Mouse (Mus musculus): ENCODE results near the gene Sdr42e1. TPM values are rescaled to one million over a fixed set of nuclear protein-coding genes. Genes with fewer than 3 reads are reported as not detected.

Gene Sdr42e1
- polyA plus RNA-seq, 1 experiment: 2.1 TPM

DNA sequence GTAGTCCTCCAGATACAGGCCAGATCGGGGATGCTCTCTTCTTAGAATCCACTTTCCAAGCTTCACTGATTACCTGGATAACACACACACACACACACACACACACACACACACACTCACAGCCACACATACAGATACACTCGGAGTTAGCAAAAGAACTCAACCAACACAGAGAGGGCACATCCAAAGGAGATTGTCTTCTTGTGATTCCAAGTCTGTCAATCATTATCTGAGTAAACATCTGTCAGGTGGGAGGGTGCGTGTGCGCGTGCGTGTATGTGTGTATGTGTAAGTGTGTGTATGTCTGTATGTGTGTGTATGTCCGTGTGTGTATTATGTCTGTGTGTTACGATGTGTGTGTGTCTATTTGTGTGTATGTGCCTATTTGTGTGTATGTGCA lies 27.8 kb upstream of the Sdr42e1 start:
- TF ChIP-seq CTCF (IDR thresholded peaks at IDR 0.05; ENCODE audit: control insufficient read depth, insufficient read depth, low read length) (no peak), POLR2A (IDR thresholded peaks at IDR 0.05; ENCODE audit: borderline replicate concordance, control insufficient read depth, low read depth, low read length) (no peak)
- WGBS: 82% methylated on average over 8 of the region's 8 CpGs
- Histone ChIP-seq H3K4me3 (replicated peaks; ENCODE audit: control insufficient read depth, low read depth, low read length) (no peak overlapping the region), H3K27ac (ENCODE audit: control insufficient read depth, insufficient read depth, low read depth, low read length, poor library complexity) (no peak overlapping the region), H3K4me1 (ENCODE audit: control insufficient read depth, insufficient read depth, low read length) (peaks cover 1% of the 10 kb centered on the region; the same call in 1 of the 2 replicates)

DNA sequence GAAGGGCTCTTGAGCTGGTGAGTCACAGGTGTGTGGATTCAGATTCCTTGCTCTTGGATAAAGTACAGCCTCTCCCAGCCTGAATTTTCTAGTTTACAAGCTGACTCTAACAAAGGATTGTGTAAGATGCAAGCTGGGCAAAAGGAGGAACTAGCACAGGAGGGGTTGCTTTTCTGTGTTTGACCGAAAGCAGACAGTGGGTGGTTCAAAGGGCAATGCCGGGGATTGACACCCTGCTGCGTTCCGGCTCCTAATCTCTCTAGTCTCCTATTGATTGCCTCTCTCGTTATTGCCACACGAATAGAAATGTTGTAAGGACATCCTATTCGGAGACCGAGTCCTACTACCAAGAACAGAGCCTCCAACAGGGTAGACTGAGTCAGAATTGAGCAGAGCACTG lies 27.2 kb upstream of the Sdr42e1 start:
- TF ChIP-seq CTCF (IDR thresholded peaks at IDR 0.05; ENCODE audit: control insufficient read depth, insufficient read depth, low read length): no peak
- TF ChIP-seq POLR2A (IDR thresholded peaks at IDR 0.05; ENCODE audit: borderline replicate concordance, control insufficient read depth, low read depth, low read length): no peak
- H3K4me1 ChIP-seq (ENCODE audit: control insufficient read depth, insufficient read depth, low read length): peaks cover 1% of the 10 kb centered on the region; the same call in 1 of the 2 replicates
- WGBS: 30% methylated on average over 8 of the region's 8 CpGs
- H3K27ac ChIP-seq (ENCODE audit: control insufficient read depth, insufficient read depth, low read depth, low read length, poor library complexity): no peak overlapping the region
- H3K4me3 ChIP-seq (replicated peaks; ENCODE audit: control insufficient read depth, low read depth, low read length): no peak overlapping the region

- TF ChIP-seq CTCF (IDR thresholded peaks at IDR 0.05; ENCODE audit: control insufficient read depth, insufficient read depth, low read length) (peak; percentile 61), POLR2A (IDR thresholded peaks at IDR 0.05; ENCODE audit: borderline replicate concordance, control insufficient read depth, low read depth, low read length) (no peak)
- WGBS: 28% methylated on average over 5 of the region's 5 CpGs
- H3K4me3 ChIP-seq (replicated peaks; ENCODE audit: control insufficient read depth, low read depth, low read length): no peak overlapping the region
- H3K4me1 ChIP-seq (ENCODE audit: control insufficient read depth, insufficient read depth, low read length): peaks cover 1% of the 10 kb centered on the region; the same call in 1 of the 2 replicates
- no peak overlapping the region for H3K27ac ChIP-seq (ENCODE audit: control insufficient read depth, insufficient read depth, low read depth, low read length, poor library complexity)
These were observed 23.8 kb upstream of the Sdr42e1 start for GRCm38 (mm10) chr8:117697248-117697647.

- TF ChIP-seq CTCF (IDR thresholded peaks at IDR 0.05; ENCODE audit: control insufficient read depth, insufficient read depth, low read length) (no peak), POLR2A (IDR thresholded peaks at IDR 0.05; ENCODE audit: borderline replicate concordance, control insufficient read depth, low read depth, low read length) (no peak)
- Histone ChIP-seq H3K27ac (ENCODE audit: control insufficient read depth, insufficient read depth, low read depth, low read length, poor library complexity) (no peak overlapping the region), H3K4me1 (ENCODE audit: control insufficient read depth, insufficient read depth, low read length) (no peaks in the 10 kb centered on the region; the same call in 1 of the 2 replicates), H3K4me3 (replicated peaks; ENCODE audit: control insufficient read depth, low read depth, low read length) (no peak overlapping the region)
- WGBS: 72% methylated on average over 1 of the region's 1 CpGs
These were observed 22.1 kb upstream of the Sdr42e1 start for GRCm38 (mm10) chr8:117695636-117696035.

- WGBS: 65% methylated on average over 4 of the region's 4 CpGs
- H3K27ac ChIP-seq (ENCODE audit: control insufficient read depth, insufficient read depth, low read depth, low read length, poor library complexity): no peak overlapping the region
- TF ChIP-seq POLR2A (IDR thresholded peaks at IDR 0.05; ENCODE audit: borderline replicate concordance, control insufficient read depth, low read depth, low read length) (no peak), CTCF (IDR thresholded peaks at IDR 0.05; ENCODE audit: control insufficient read depth, insufficient read depth, low read length) (no peak)
These were observed 18.6 kb upstream of the Sdr42e1 start for GRCm38 (mm10) chr8:117692131-117692530.

GRCm38 (mm10) chr8:117687890-117688289 lies 14.4 kb upstream of the Sdr42e1 start:
- no peak for TF ChIP-seq POLR2A (IDR thresholded peaks at IDR 0.05; ENCODE audit: borderline replicate concordance, control insufficient read depth, low read depth, low read length)
- no peak for TF ChIP-seq CTCF (IDR thresholded peaks at IDR 0.05; ENCODE audit: control insufficient read depth, insufficient read depth, low read length)
- no peak overlapping the region for H3K27ac ChIP-seq (ENCODE audit: control insufficient read depth, insufficient read depth, low read depth, low read length, poor library complexity)
- 80% methylated on average over 7 of the region's 7 CpGs for WGBS
- H3K4me1 ChIP-seq (ENCODE audit: control insufficient read depth, insufficient read depth, low read length): peaks cover 1% of the 10 kb centered on the region; the same call in 1 of the 2 replicates
- H3K4me3 ChIP-seq (replicated peaks; ENCODE audit: control insufficient read depth, low read depth, low read length): no peak overlapping the region

More at GRCm38 (mm10) chr8:117692131-117692530, 18.6 kb upstream of the Sdr42e1 start:
- Histone ChIP-seq H3K4me3 (replicated peaks; ENCODE audit: control insufficient read depth, low read depth, low read length) (no peak overlapping the region), H3K4me1 (ENCODE audit: control insufficient read depth, insufficient read depth, low read length) (no peaks in the 10 kb centered on the region; the same call in 1 of the 2 replicates)

GRCm38 (mm10) chr8:117684504-117684903 lies 11.0 kb upstream of the Sdr42e1 start:
- WGBS: 8% methylated on average over 11 of the region's 11 CpGs
- TF ChIP-seq CTCF (IDR thresholded peaks at IDR 0.05; ENCODE audit: control insufficient read depth, insufficient read depth, low read length) (no peak), POLR2A (IDR thresholded peaks at IDR 0.05; ENCODE audit: borderline replicate concordance, control insufficient read depth, low read depth, low read length) (no peak)
- H3K27ac ChIP-seq (ENCODE audit: control insufficient read depth, insufficient read depth, low read depth, low read length, poor library complexity): no peak overlapping the region
- no peak overlapping the region for H3K4me3 ChIP-seq (replicated peaks; ENCODE audit: control insufficient read depth, low read depth, low read length)
- peaks cover 1% of the 10 kb centered on the region; the same call in 1 of the 2 replicates for H3K4me1 ChIP-seq (ENCODE audit: control insufficient read depth, insufficient read depth, low read length)

DNA sequence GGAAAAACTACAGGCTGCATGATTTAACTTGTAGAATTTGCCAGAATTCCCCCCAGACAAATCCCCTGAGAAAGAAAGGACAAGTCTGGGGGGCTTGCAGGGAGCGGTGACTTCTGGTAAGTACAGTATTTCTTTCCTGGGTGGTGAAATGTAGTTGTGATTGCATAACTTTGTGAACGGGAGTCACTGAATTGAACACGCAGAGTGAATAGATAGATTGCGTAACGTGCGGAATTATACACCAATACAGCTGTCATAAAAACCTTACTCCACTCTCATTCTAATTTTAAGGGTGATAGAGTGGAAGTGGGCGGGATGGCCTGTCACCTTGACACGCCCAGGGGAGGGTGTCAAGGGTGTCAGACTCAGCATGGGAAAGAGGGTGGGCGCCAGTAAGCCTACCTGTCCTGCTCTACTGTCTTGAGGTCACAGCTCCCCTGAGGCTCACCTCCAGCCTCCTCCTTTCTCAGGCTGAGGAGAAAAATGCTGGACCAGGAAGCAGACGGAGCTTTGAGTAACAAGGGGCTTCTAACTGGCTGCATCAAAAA lies 10.5 kb upstream of the Sdr42e1 start:
- Histone ChIP-seq H3K4me3 (replicated peaks; ENCODE audit: control insufficient read depth, low read depth, low read length) (no peak overlapping the region), H3K27ac (ENCODE audit: control insufficient read depth, insufficient read depth, low read depth, low read length, poor library complexity) (no peak overlapping the region), H3K4me1 (ENCODE audit: control insufficient read depth, insufficient read depth, low read length) (peaks cover 1% of the 10 kb centered on the region; the same call in 1 of the 2 replicates)
- 45% methylated on average over 10 of the region's 10 CpGs for WGBS
- no peak for TF ChIP-seq POLR2A (IDR thresholded peaks at IDR 0.05; ENCODE audit: borderline replicate concordance, control insufficient read depth, low read depth, low read length)
- TF ChIP-seq CTCF (IDR thresholded peaks at IDR 0.05; ENCODE audit: control insufficient read depth, insufficient read depth, low read length): no peak
